Mouse (Mus musculus) urinary bladder, postnatal 10 days (tissue): ENCODE measurements around the gene Skint1.
"Not testable (repeated sequence)": the region's sequence is repeated elsewhere in the genome, so short reads cannot be mapped to it uniquely, and the experiment has no call there.

ENCODE experiments used
- DNase-seq: peaks from one replicate; pipeline ENCODE4 v3.0.0; 2022; ENCODE audit warnings: low spot score

The Skint1 gene

GRCm38 (mm10) chr4:112005969-112006368 lies at the start of gene Skint1:
Gene Skint1 (plus strand): TSS chr4:112006269.
- DNase-seq = no peak

- no peak for DNase-seq
Measured at GRCm38 (mm10) chr4:111961309-111961708, 44.8 kb upstream of the Skint1 start.

- DNase-seq = not testable (repeated sequence)
Measured at GRCm38 (mm10) chr4:111963241-111963640, 42.8 kb upstream of the Skint1 start.

- no peak for DNase-seq
Measured at GRCm38 (mm10) chr4:111963669-111964068, 42.4 kb upstream of the Skint1 start.

GRCm38 (mm10) chr4:111972623-111973022 lies 33.4 kb upstream of the Skint1 start, which contains the start of gene Skint7:
Gene Skint7 (plus strand): TSS chr4:111972923.
- DNase-seq = no peak

GRCm38 (mm10) chr4:112071716-112072115 lies 65.6 kb downstream of the Skint1 start, which contains the start of gene Skint4:
Gene Skint4 (plus strand): TSS chr4:112072016.
- no peak for DNase-seq
